Mouse (Mus musculus) spleen, embryonic (tissue): ENCODE data around the gene Krtap4-16.
"Not testable (repeated sequence)": the region's sequence is repeated elsewhere in the genome, so short reads cannot be mapped to it uniquely, and the experiment has no call there.

ENCODE experiments used
- CTCF ChIA-PET: fragments of 350-600 bp; sonication (Branson Sonifier 250); formaldehyde crosslinking; loops from one replicate; lab custom pipeline; 2022; lab: Charles Lee

Gene Krtap4-16

DNA sequence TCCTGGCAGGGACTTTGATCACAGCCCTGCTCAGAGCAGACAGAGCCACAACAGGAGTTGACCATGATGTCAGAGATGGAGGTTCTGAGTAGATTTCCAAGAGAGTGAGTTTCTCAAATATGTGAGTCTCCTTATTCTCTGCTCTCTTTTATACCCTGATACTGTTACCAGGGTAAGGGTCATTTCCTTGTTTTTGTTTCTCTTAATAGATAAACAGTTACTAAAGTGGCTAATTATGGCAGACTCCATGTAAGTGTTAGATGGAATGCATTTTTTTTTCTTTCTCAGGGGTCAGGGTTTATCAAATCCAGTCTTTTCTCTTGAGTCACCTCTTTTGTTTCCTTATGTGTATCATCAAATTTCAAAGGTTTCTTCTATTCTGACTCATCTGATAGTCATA lies at the start of gene Krtap4-16:
Gene Krtap4-16, minus strand, starts transcription at position 101 of the 400 bp plus-strand sequence.
- CTCF ChIA-PET = no interaction called here

- CTCF ChIA-PET = not testable (repeated sequence)
These were observed 27.5 kb upstream of the Krtap4-16 start, which contains the start of gene Gm11567 for GRCm38 (mm10) chr11:99878887-99879286. Gene Gm11567, plus strand, starts transcription at chr11:99879187.

- CTCF ChIA-PET = not testable (repeated sequence)
These were observed 21.7 kb upstream of the Krtap4-16 start, which contains the start of gene Krtap9-1 for GRCm38 (mm10) chr11:99873089-99873488. Gene Krtap9-1, plus strand, starts transcription at chr11:99873389.

DNA sequence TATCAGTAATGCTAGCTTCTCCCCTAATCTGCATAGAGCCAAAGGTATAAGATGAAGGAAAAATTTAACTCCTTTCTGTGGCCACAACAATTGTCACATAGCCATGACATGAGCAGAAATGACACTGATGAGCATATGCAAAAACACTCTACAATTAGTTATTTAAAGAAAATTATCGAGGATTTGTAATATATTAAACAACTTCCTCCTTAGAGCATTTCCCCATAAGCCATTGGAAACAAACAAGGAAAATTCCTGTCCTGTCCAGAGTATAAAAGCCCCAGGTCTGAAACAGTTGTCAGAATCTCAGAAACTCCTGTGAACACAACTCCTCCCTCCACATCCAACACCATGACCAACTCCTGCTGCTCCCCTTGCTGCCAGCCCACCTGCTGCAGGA lies 12.8 kb upstream of the Krtap4-16 start, which contains the start of gene Gm11559:
Gene Gm11559, plus strand, starts transcription at position 301 of the 400 bp plus-strand sequence.
- CTCF ChIA-PET = interaction anchor here (1.2 kb wide), 1 partner anchor 434 kb away, joined by 4 read pairs; no protein-coding TSS in a partner anchor

GRCm38 (mm10) chr11:99858761-99859160 lies 7.4 kb upstream of the Krtap4-16 start:
- CTCF ChIA-PET = no interaction called here

- CTCF ChIA-PET = no interaction called here
These were observed 6.2 kb upstream of the Krtap4-16 start, which contains the start of gene Gm11568 for GRCm38 (mm10) chr11:99857617-99858016. Gene Gm11568, plus strand, starts transcription at chr11:99857917.

- CTCF ChIA-PET = no interaction called here
These were observed 2.7 kb upstream of the Krtap4-16 start for GRCm38 (mm10) chr11:99854121-99854520.

DNA sequence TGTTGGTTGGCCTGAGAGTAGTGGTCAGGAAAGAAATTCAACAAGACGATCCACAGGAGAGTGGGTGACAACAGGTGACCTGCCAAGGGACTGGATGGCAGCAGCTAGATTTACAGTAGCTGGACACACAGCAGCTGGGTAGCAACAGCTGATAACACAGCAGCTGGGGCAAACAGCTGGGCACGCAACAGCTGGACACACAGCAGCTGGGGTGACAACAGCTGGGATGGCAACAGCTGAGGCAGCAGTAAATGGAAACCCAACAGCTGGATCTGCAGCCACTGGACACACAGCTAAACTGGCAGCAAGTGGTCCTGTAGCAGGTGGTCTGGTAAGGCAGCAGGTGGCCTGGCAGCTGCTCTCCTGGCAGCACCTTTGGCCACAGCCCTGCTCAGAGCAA lies 4.7 kb downstream of the Krtap4-16 start:
- CTCF ChIA-PET = no interaction called here

DNA sequence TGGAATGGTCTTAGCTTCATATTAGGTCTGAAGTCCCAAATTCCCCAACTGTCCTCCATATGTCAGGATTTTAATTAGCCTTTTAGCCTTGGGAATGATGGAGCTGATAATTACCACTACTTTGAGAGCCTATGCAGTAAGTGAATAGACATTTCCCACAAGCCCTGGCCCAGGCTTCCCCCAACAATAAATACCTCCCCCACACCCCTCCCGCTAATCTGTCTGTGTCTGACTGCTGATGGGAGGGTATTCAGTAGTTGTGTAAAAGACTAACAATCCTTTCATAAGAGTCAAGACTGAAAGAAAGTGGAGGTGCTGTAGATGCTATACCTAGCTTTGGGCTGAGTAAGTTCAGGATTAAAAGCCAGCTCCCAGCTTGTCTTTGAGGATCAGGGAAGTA lies 9.2 kb downstream of the Krtap4-16 start:
- CTCF ChIA-PET = no interaction called here

DNA sequence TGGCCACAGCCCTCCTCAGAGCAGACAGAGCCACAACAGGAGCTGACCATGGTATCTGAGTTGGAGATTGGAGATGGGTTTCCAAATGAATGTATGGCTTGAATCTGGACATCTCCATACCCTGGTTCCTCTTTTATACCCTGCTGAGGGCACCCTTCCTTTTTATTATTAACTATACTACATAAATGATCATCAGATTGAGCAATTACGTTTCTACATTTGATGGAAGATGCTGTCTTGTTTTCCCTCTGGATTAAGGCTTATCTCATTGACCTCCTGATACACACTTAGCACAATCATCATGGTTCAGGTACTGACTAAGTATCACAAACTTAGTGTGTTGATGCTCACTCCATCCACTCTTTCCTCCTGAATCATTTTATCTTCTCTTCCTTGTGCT lies 13.4 kb downstream of the Krtap4-16 start, which contains the start of gene 2300003K06Rik:
Gene 2300003K06Rik, minus strand, starts transcription at position 101 of the 400 bp plus-strand sequence.
- CTCF ChIA-PET = no interaction called here

DNA sequence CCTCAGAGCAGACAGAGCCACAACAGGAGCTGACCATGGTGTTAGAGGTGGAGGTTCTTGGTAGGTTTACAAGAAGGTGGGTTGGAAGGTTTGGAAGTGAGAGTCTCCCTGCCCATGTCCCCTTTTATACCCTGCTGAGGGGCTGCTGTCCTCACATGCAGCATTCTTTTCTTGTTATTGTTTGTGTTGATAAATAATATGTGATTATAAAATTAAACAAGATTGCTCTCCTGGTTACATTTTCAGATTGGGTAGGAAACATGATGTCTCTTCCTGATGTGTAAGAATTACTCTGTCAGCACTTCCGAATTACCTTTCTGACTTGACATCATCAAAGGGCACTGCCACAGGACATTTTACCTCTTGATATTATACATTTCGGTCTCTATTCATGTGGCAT lies 35.8 kb downstream of the Krtap4-16 start, which contains the start of gene Gm11564:
Gene Gm11564, minus strand, starts transcription at position 101 of the 400 bp plus-strand sequence.
- CTCF ChIA-PET = not testable (repeated sequence)

- CTCF ChIA-PET = not testable (repeated sequence)
These were observed 41.6 kb downstream of the Krtap4-16 start, which contains the start of gene Krtap4-13 for GRCm38 (mm10) chr11:99809792-99810191. Gene Krtap4-13, minus strand, starts transcription at chr11:99809892.

- CTCF ChIA-PET = not testable (repeated sequence)
These were observed 47.1 kb downstream of the Krtap4-16 start, which contains the start of gene Gm11554 for GRCm38 (mm10) chr11:99804346-99804745. Gene Gm11554, minus strand, starts transcription at chr11:99804446.
